Mouse (Mus musculus): ENCODE measurements around the gene Primpol.
"Not testable (repeated sequence)": the region's sequence is repeated elsewhere in the genome, so short reads cannot be mapped to it uniquely, and the experiment has no call there.

The Primpol gene

GRCm38 (mm10) chr8:46606930-46607329 is 10.1 kb downstream of the Primpol start:
- no peak for DNase-seq (ENCODE audit: low read depth, low spot score)

GRCm38 (mm10) chr8:46603587-46603986 is 13.4 kb downstream of the Primpol start:
- DNase-seq (ENCODE audit: low read depth, low spot score): no peak

GRCm38 (mm10) chr8:46600959-46601707 is 15.9 kb downstream of the Primpol start:
- DNase-seq (ENCODE audit: low read depth, low spot score): no peak

DNA sequence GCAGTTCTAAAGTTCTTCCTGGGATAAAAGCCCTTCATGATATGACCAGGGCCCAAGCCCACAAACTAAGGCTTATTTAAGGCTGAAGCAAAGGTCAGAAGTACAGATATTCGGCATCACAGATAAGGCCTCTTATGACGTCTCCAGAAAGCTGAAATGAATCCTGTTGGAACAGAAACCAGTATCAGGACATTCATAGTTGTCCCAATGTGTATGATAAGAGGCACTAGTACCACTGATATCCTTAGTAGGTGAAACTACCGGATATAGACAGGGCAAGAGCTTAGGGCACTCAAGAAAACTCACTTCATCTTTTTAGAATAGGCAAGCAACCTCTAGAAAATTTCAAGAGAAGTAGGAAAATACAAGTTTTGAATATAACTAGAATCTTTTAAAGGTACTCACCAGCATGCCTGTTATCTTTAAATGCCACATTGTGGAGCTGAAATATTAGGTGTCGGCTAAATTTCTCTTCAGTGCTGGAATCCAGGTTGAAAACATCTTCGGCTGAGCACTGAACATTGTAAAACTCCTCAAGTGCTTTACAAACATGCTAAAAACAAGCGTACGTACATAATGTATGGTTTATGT is 17.6 kb downstream of the Primpol start:
- no peak for DNase-seq (ENCODE audit: low read depth, low spot score)

GRCm38 (mm10) chr8:46598753-46599152 is 18.3 kb downstream of the Primpol start:
- no peak for DNase-seq (ENCODE audit: low read depth, low spot score)

- no peak for DNase-seq (ENCODE audit: low read depth, low spot score)
Measured at GRCm38 (mm10) chr8:46598114-46598513, 18.9 kb downstream of the Primpol start.

DNA sequence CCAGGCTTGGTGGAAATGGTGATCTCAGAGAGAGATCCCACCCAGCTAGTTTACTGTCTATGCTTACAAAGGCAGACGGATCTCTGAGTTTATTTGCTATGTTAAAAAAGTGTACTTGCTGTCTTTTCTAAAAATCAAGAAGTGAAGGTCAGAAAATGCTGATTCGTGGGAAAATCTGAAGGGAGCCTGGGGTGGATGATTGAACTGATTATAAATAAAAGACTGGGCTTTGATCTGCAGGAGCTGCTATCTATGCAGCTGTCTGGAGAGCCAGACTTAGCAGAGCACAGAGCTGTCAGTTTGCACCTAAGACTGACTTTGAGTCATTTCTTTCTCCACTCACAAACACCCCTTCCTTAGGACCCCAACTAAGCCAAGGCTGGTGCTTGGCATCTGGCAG is 19.6 kb downstream of the Primpol start:
- DNase-seq (ENCODE audit: low read depth, low spot score): no peak

DNA sequence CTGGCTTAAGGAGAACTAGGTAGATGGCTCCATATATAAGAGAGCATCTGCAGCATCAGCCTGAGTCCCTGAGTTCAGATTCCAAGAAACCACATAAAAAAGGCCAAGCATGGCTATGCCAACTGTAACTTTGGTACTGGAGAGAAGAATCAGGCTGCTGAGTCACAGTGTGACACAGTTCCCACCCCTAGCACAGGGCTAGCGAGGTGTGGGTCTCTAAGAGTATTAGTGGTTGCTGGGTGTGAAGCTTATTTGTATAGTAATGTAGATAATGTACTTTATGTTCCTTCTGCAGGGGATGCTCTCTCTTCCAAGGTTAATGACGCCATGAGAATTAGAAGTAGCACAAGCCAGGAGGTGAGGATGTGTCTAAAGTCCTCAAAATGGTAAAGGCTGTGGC is 20.5 kb downstream of the Primpol start:
- DNase-seq (ENCODE audit: low read depth, low spot score): no peak

- DNase-seq (ENCODE audit: low read depth, low spot score): peak; percentile 38
Measured at GRCm38 (mm10) chr8:46595593-46595992, 21.4 kb downstream of the Primpol start.

DNA sequence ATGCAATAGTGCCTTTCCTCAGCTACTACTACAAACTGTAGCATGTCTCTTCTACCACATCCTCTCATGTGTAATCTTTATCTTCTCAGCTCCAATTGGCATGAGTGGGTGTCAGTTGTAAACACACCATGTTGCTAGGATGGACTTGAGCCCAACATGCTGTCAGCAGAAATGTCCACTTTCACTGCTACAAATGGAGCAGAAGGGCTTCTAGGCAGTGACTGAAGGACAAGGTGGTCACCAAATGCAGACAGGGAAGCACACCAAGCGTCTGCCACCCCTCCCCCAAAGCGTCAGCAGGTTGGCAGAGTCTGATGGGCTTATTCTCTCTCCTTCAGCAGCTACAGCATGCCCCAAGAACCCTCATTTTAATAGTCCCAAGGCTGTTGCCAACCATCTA is 23.2 kb downstream of the Primpol start:
- DNase-seq (ENCODE audit: low read depth, low spot score): peak; percentile 74

- peak; percentile 55 for DNase-seq (ENCODE audit: low read depth, low spot score)
Measured at GRCm38 (mm10) chr8:46593067-46593466, 23.9 kb downstream of the Primpol start.

DNA sequence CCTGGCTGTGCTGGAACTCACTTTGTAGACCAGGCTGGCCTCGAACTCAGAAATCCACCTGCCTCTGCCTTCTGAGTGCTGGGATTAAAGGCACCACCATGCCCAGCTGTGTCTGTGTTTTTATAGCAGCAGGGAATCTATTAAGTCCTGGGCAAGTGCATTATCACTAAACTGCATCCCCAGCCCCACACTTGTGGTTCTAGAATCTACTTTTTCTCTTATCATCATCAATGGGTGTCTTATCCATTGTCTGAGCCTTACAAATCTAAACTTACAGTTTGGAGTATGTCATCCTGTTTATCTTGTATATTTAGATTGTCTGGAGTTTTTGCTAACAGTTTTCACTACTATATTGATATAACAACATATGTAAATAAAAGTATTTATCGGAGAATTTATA is 28.3 kb downstream of the Primpol start:
- no peak for DNase-seq (ENCODE audit: low read depth, low spot score)

GRCm38 (mm10) chr8:46587911-46588310 is 29.1 kb downstream of the Primpol start:
- DNase-seq (ENCODE audit: low read depth, low spot score): no peak

- no peak for DNase-seq (ENCODE audit: low read depth, low spot score)
Measured at GRCm38 (mm10) chr8:46585576-46585975, 31.4 kb downstream of the Primpol start.

GRCm38 (mm10) chr8:46584328-46584727 is 32.7 kb downstream of the Primpol start:
- DNase-seq (ENCODE audit: low read depth, low spot score): not testable (repeated sequence)

- DNase-seq (ENCODE audit: low read depth, low spot score): no peak
Measured at GRCm38 (mm10) chr8:46578794-46579193, 38.2 kb downstream of the Primpol start.

- DNase-seq (ENCODE audit: low read depth, low spot score): no peak
Measured at GRCm38 (mm10) chr8:46573964-46574363, 43.0 kb downstream of the Primpol start.

DNA sequence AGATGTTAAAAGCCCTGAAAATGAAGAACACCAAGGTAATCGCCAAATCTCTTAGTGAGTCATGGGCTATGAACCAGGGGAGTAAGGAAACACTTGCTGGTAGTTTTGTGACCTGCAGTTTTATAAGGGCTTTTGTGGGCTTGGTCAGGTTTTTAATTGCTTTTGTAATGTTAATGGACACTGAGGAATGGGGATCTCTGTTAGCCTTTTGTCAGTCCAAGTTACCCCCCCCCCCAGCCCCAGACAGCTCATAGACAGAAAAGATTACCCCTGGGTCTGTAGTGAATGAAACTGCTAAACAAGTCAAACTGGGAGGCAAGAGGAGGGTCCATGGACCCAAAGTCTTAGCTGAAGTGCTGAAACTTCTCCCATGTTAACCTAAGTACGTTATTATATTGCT is 43.6 kb downstream of the Primpol start:
- DNase-seq (ENCODE audit: low read depth, low spot score): no peak

GRCm38 (mm10) chr8:46570673-46571072 is 46.3 kb downstream of the Primpol start:
- no peak for DNase-seq (ENCODE audit: low read depth, low spot score)

GRCm38 (mm10) chr8:46569659-46570441 is 47.2 kb downstream of the Primpol start:
- DNase-seq (ENCODE audit: low read depth, low spot score): no peak

- DNase-seq (ENCODE audit: low read depth, low spot score): no peak
Measured at GRCm38 (mm10) chr8:46568942-46569341, 48.1 kb downstream of the Primpol start.

DNA sequence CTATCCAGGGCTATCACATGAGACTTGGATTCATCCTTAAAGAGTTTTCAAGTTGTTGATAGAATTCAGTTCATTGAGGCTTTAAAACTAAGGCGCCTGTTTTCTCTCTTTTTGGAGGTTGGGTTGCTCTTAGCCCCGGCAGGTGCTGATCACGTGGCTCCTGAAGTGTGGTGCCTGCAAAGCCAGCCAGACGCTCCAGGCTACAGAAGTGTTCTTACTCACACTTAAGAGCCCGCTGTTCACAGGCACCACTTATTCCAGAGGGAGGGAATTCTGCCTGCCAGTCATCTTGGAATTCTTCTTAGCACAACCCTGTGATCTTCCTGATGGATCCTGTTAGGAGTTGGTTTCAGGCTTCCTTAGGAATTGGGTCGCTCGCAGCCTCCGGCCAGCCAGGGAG is 49.1 kb downstream of the Primpol start:
- DNase-seq (ENCODE audit: low read depth, low spot score): peak; percentile 58
